Mouse (Mus musculus) ES-Bruce4 (cell line): Measurements from ENCODE around the gene Pitx1. TPM values are rescaled to one million over a fixed set of nuclear protein-coding genes. Genes with fewer than 3 reads are reported as not detected.

Source experiments
- H3K27ac ChIP-seq: 2 replicates; pipeline ENCODE4 v1.5.1; 2012; ENCODE audit warnings: low read length, inconsistent platforms; ENCODE audit not compliant: insufficient read depth
- H3K27me3 ChIP-seq: 2 replicates; pipeline ENCODE4 v1.6.1; 2012; ENCODE audit warnings: mild to moderate bottlenecking, low read length, inconsistent platforms; ENCODE audit not compliant: control insufficient read depth, poor library complexity, insufficient read depth, severe bottlenecking
- H3K36me3 ChIP-seq: 2 replicates; pipeline ENCODE4 v1.6.1; 2012; ENCODE audit warnings: inconsistent platforms, mild to moderate bottlenecking, low read length, moderate library complexity; ENCODE audit not compliant: control insufficient read depth, poor library complexity, insufficient read depth, severe bottlenecking
- H3K4me1 ChIP-seq: one replicate; pipeline ENCODE4 v1.8.1; 2011; ENCODE audit warnings: low read length; ENCODE audit not compliant: control insufficient read depth, insufficient read depth
- H3K4me3 ChIP-seq: 2 replicates; pipeline ENCODE4 v1.5.1; 2011; ENCODE audit warnings: low read depth, mild to moderate bottlenecking, low read length
- H3K9ac ChIP-seq: 2 replicates; pipeline ENCODE4 v1.6.1; 2012; ENCODE audit warnings: low read depth, mild to moderate bottlenecking, inconsistent platforms; ENCODE audit not compliant: poor library complexity, severe bottlenecking
- H3K9me3 ChIP-seq: replicated peaks from 2 replicates; pipeline ENCODE4 v1.6.1; 2012; ENCODE audit warnings: mild to moderate bottlenecking, low read length, inconsistent platforms; ENCODE audit not compliant: control insufficient read depth, poor library complexity, insufficient read depth, severe bottlenecking
- CTCF ChIP-seq: IDR thresholded peaks from one replicate; pipeline ENCODE4 v1.8.1; 2011; ENCODE audit warnings: low read depth, low read length
- EP300 ChIP-seq: IDR thresholded peaks from 2 replicates; pipeline ENCODE4 v1.6.1; 2011; ENCODE audit warnings: low read depth, low read length; ENCODE audit not compliant: insufficient read depth
- POLR2A ChIP-seq: IDR thresholded peaks from one replicate; pipeline ENCODE4 v1.8.1; 2011; ENCODE audit warnings: low read length; ENCODE audit not compliant: insufficient read depth
- polyA plus RNA-seq: library from polyadenylated mRNA; stranded (reverse); fragments of >200 nt; gene quantifications from 2 replicates; pipeline ENCODE4 v1.2.4, GENCODE M21; 2011; ENCODE audit warnings: low read depth; ENCODE audit not compliant: missing spikeins, insufficient read depth, insufficient read length

Pitx1 gene
- polyA plus RNA-seq, 1 experiment = 0.33 TPM

DNA sequence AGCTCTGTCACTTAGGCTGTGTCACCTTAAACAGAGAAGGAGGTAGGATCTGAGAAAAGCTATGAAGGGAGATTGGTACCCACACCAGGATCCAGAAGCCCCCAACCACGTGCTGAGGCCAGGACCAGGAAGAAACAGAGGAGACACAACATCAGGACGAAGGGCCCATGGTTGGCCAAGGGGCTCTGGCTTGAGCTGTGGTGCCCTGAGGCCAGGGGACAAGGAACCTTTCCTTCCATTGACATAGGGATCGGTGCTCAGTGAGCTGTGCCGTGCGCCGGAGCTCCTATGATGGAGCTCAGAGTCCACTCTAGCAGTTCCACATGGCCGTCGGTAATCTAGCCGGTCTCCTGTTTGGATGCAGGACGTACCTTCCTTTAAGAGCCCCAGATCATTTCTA is 26.3 kb downstream of the Pitx1 start:
- H3K27ac ChIP-seq = no peak overlapping the region
- H3K9me3 ChIP-seq = no peaks in the 10 kb centered on the region
- no peaks in the 10 kb centered on the region for H3K36me3 ChIP-seq
- no peaks in the 10 kb centered on the region for H3K27me3 ChIP-seq
- H3K9ac ChIP-seq = no peak overlapping the region
- no peak overlapping the region for H3K4me3 ChIP-seq
- TF ChIP-seq CTCF = no peak
- no peak for TF ChIP-seq EP300
- TF ChIP-seq POLR2A = no peak
- H3K4me1 ChIP-seq = no peaks in the 10 kb centered on the region

DNA sequence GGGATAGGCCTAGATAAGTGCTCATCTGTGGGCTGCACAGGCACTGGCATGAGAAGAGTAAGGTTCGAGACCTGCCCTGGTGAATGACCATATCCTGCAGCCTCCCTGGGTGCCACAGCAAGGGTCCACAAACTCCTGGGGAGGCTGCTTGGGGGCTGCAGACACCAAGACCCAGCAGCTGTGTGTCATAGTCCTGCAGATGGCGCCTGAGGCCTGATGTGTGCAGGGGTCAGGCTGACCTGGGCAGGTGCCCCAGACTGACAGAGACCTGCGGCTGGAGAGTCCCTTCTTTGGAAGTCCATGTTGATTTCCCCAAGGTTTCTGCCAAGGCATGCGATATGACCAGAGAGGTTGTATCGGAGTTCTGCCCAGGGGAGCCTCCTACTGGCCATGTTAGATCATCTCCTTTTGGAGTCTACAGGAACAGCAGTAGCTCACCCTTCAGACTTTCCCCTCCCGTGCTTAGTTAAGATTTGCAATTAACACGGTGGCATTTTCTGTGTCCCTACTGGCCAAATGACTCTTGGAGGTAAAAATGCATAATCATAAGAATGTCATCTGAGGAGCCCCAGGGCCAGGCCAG is 26.9 kb downstream of the Pitx1 start:
- Histone ChIP-seq H3K9ac (no peak overlapping the region), H3K36me3 (no peaks in the 10 kb centered on the region), H3K27me3 (no peaks in the 10 kb centered on the region), H3K9me3 (no peaks in the 10 kb centered on the region), H3K4me1 (no peaks in the 10 kb centered on the region), H3K4me3 (no peak overlapping the region), H3K27ac (no peak overlapping the region)
- no peak for TF ChIP-seq EP300
- TF ChIP-seq CTCF = peak; percentile 12
- no peak for TF ChIP-seq POLR2A

DNA sequence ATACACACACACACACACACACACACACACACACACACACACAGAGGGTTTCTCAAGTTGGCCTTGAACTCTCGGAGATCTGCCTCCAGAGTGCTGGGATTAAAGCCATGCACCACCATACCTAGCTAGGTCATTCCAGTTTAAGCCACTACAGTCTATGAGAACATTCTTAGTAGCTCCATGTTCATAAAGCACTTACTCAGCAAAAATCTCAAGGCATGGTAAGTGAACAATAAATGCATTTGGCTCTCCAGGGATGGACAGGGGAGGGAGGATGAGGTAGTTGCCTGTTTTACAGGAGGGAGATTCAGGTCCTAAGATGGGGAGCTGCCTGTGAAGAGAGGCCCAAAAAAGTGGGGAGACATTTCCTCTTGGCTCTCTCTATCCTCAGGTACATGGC is 32.0 kb downstream of the Pitx1 start:
- Histone ChIP-seq H3K4me3 (no peak overlapping the region), H3K9me3 (no peaks in the 10 kb centered on the region), H3K27me3 (no peaks in the 10 kb centered on the region), H3K27ac (no peak overlapping the region), H3K36me3 (no peaks in the 10 kb centered on the region), H3K9ac (no peak overlapping the region), H3K4me1 (no peaks in the 10 kb centered on the region)
- TF ChIP-seq EP300 (no peak), POLR2A (no peak), CTCF (no peak)

DNA sequence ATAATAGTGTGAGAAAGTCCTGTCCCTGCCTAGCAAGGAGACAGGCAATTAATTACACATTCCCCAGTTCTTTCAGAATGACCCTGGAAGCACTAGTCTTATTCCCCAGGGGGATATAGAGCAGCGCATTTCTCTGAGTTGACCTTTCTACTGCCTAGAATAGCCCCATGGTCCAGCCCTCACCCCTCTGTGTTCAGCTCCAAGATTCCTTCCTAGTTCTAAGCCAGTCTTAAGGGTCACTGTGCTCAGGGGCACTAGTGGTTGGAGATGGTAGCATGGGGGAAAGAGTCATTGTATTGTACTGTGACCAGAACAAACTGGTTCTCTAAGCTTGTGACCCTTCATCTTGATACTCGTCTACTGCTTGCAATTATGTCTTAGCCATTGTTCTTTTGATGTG is 34.7 kb downstream of the Pitx1 start:
- H3K36me3 ChIP-seq = no peaks in the 10 kb centered on the region
- no peak overlapping the region for H3K9ac ChIP-seq
- H3K4me1 ChIP-seq = no peaks in the 10 kb centered on the region
- H3K27me3 ChIP-seq = no peaks in the 10 kb centered on the region
- H3K27ac ChIP-seq = no peak overlapping the region
- TF ChIP-seq POLR2A (no peak), EP300 (no peak), CTCF (no peak)
- no peaks in the 10 kb centered on the region for H3K9me3 ChIP-seq
- no peak overlapping the region for H3K4me3 ChIP-seq

DNA sequence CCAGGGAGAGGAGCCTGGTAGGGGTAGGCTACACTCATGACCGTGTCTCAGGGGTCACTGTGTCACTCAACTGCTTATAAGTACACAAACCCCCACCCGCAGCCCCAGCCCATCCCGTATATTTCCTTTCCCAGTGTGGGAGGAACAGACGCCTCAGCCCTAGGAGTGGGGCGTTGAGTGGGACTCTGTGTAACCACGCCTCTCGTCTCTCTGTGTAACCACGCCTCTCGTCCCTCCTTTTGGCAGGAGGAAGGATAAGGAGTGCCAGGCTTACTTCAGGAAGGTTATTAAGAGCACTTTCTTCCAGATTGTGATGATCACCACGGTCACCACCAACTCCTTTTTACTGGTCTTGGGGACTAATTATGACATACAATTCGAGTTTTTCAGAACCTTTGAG is 49.9 kb downstream of the Pitx1 start:
- Histone ChIP-seq H3K9ac (no peak overlapping the region), H3K4me1 (no peaks in the 10 kb centered on the region), H3K36me3 (no peaks in the 10 kb centered on the region), H3K9me3 (peaks cover 10% of the 10 kb centered on the region), H3K27ac (no peak overlapping the region), H3K27me3 (no peaks in the 10 kb centered on the region), H3K4me3 (no peak overlapping the region)
- TF ChIP-seq CTCF = no peak
- TF ChIP-seq EP300 = no peak
- no peak for TF ChIP-seq POLR2A

DNA sequence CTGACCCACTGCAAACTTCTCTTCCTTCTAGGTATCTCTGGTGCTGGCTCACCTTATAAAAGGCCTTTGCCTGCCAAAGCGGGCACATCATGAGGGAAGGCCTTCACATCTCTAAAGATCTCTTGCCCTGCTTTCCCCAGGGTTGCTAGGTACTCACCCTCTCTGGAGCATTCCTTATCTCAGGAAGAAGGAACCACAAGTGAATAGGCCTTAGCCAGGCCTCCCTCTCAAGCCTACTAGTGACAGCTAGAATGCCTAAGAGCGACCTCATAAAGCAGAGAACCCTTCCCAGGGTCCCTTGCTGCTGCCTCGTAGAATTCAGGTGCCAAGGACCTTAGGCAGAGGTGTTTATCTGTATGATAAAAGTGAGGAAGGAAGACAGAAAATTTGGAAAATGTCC is 51.7 kb downstream of the Pitx1 start, which contains the start of gene Catsper3:
Gene Catsper3 (plus strand): TSS at position 301 of the 400 bp plus-strand sequence.
- Histone ChIP-seq H3K9ac (no peak within 1 kb of the TSS), H3K27ac (no peak within 1 kb of the TSS), H3K4me3 (no peak within 1 kb of the TSS), H3K27me3 (no peaks in the 10 kb centered on the region), H3K36me3 (no peaks in the 10 kb centered on the region), H3K4me1 (no peaks in the 10 kb centered on the region), H3K9me3 (peaks cover 7% of the 10 kb centered on the region)
- no peak for TF ChIP-seq CTCF
- TF ChIP-seq POLR2A = no peak
- TF ChIP-seq EP300 = no peak
